Mouse (Mus musculus): ENCODE measurements around the gene Gm28305. TPM values are rescaled to one million over a fixed set of nuclear protein-coding genes. Genes with fewer than 3 reads are reported as not detected.
A peak's percentile ranks its signal among the peaks of the same experiment; 100 is the strongest.

Gene Gm28305
- polyA plus RNA-seq (2015; fragmentation: Nextera tagmentation; extraction: Ambion mirVana): not detected in 2 replicates

- H3K27ac ChIP-seq: no peak within 1 kb of the TSS
- ATAC-seq (ENCODE audit: insufficient number of reproducible peaks, low FRiP score, low TSS enrichment, low read depth): no peak
- H3K4me2 ChIP-seq: no peak within 1 kb of the TSS
- H3K4me1 ChIP-seq: no peaks in the 10 kb centered on the region
- no peaks in the 10 kb centered on the region for H3K9me3 ChIP-seq
- 59% methylated on average over 2 of the region's 2 CpGs for WGBS
- H3K27me3 ChIP-seq: no peaks in the 10 kb centered on the region
- no peak within 1 kb of the TSS for H3K4me3 ChIP-seq
- peaks cover 63% of the 10 kb centered on the region for H3K36me3 ChIP-seq
- no peak within 1 kb of the TSS for H3K9ac ChIP-seq
Observed at GRCm38 (mm10) chr9:104040362-104040761, at the start of gene Gm28305. Gm28305 (plus strand) TSS chr9:104040662.

GRCm38 (mm10) chr9:103996496-103996895 is 44.0 kb upstream of the Gm28305 start:
- Histone ChIP-seq H3K4me1 (peaks cover 1% of the 10 kb centered on the region; the same call in 1 of the 2 replicates), H3K27me3 (peaks cover 11% of the 10 kb centered on the region; the same call in 1 of the 2 replicates), H3K4me2 (no peak overlapping the region), H3K27ac (no peak overlapping the region), H3K9me3 (no peaks in the 10 kb centered on the region), H3K9ac (no peak overlapping the region), H3K4me3 (no peak overlapping the region), H3K36me3 (no peaks in the 10 kb centered on the region)
- WGBS: 6% methylated on average over 2 of the region's 2 CpGs
- no peak for ATAC-seq (ENCODE audit: insufficient number of reproducible peaks, low FRiP score, low TSS enrichment, low read depth)

GRCm38 (mm10) chr9:104000601-104001000 is 39.9 kb upstream of the Gm28305 start:
- no peak overlapping the region for H3K9ac ChIP-seq
- peaks cover 3% of the 10 kb centered on the region; the same call in 1 of the 2 replicates for H3K36me3 ChIP-seq
- peaks cover 11% of the 10 kb centered on the region; the same call in 1 of the 2 replicates for H3K27me3 ChIP-seq
- peaks cover 14% of the 10 kb centered on the region for H3K4me1 ChIP-seq
- ATAC-seq (ENCODE audit: insufficient number of reproducible peaks, low FRiP score, low TSS enrichment, low read depth): no peak
- H3K4me3 ChIP-seq: no peak overlapping the region
- WGBS: 58% methylated on average over 3 of the region's 3 CpGs
- H3K27ac ChIP-seq: no peak overlapping the region
- H3K4me2 ChIP-seq: no peak overlapping the region
- no peaks in the 10 kb centered on the region for H3K9me3 ChIP-seq

- H3K27me3 ChIP-seq: peaks cover 7% of the 10 kb centered on the region; the same call in 1 of the 2 replicates
- peak within 1 kb of the TSS; percentile 81 for H3K4me3 ChIP-seq
- ATAC-seq (ENCODE audit: insufficient number of reproducible peaks, low FRiP score, low TSS enrichment, low read depth): peak; percentile 99
- peaks cover 17% of the 10 kb centered on the region for H3K36me3 ChIP-seq
- H3K27ac ChIP-seq: peak within 1 kb of the TSS; percentile 93
- WGBS: under 1% methylated on average over 54 of the region's 55 CpGs
- H3K4me1 ChIP-seq: peaks cover 14% of the 10 kb centered on the region
- H3K4me2 ChIP-seq: peak within 1 kb of the TSS; percentile 69
- peak within 1 kb of the TSS; percentile 70 for H3K9ac ChIP-seq
- no peaks in the 10 kb centered on the region for H3K9me3 ChIP-seq
Observed at GRCm38 (mm10) chr9:104001921-104002859, 38.3 kb upstream of the Gm28305 start, which contains the start of gene Nphp3. Nphp3 (plus strand) TSS chr9:104002544.

- H3K4me2 ChIP-seq: peak overlapping the region; percentile 69
- peaks cover 20% of the 10 kb centered on the region for H3K36me3 ChIP-seq
- H3K9me3 ChIP-seq: no peaks in the 10 kb centered on the region
- H3K27me3 ChIP-seq: peaks cover 6% of the 10 kb centered on the region; the same call in 1 of the 2 replicates
- peak overlapping the region; percentile 70 for H3K9ac ChIP-seq
- peak overlapping the region; percentile 81 for H3K4me3 ChIP-seq
- H3K4me1 ChIP-seq: peaks cover 14% of the 10 kb centered on the region
- peak overlapping the region; percentile 93 for H3K27ac ChIP-seq
- peak; percentile 27 for ATAC-seq (ENCODE audit: insufficient number of reproducible peaks, low FRiP score, low TSS enrichment, low read depth)
- WGBS: 0% methylated on average over 37 of the region's 37 CpGs
Observed at GRCm38 (mm10) chr9:104002913-104003330, 37.5 kb upstream of the Gm28305 start.

GRCm38 (mm10) chr9:104014526-104014925 is 25.9 kb upstream of the Gm28305 start:
- peaks cover 70% of the 10 kb centered on the region for H3K36me3 ChIP-seq

GRCm38 (mm10) chr9:104021026-104021425 is 19.4 kb upstream of the Gm28305 start:
- H3K4me1 ChIP-seq: no peaks in the 10 kb centered on the region
- peaks cover 85% of the 10 kb centered on the region for H3K36me3 ChIP-seq
- no peak overlapping the region for H3K4me3 ChIP-seq
- H3K9ac ChIP-seq: no peak overlapping the region
- H3K27ac ChIP-seq: no peak overlapping the region
- no peaks in the 10 kb centered on the region for H3K27me3 ChIP-seq
- H3K9me3 ChIP-seq: no peaks in the 10 kb centered on the region
- H3K4me2 ChIP-seq: no peak overlapping the region
- WGBS: 92% methylated on average over 10 of the region's 10 CpGs
- no peak for ATAC-seq (ENCODE audit: insufficient number of reproducible peaks, low FRiP score, low TSS enrichment, low read depth)

More at GRCm38 (mm10) chr9:104014526-104014925, 25.9 kb upstream of the Gm28305 start:
- ATAC-seq (ENCODE audit: insufficient number of reproducible peaks, low FRiP score, low TSS enrichment, low read depth): no peak
- H3K27ac ChIP-seq: no peak overlapping the region
- H3K27me3 ChIP-seq: no peaks in the 10 kb centered on the region
- no peaks in the 10 kb centered on the region for H3K4me1 ChIP-seq
- no peaks in the 10 kb centered on the region for H3K9me3 ChIP-seq
- H3K9ac ChIP-seq: no peak overlapping the region
- H3K4me3 ChIP-seq: no peak overlapping the region
- no peak overlapping the region for H3K4me2 ChIP-seq
- WGBS: 80% methylated on average over 1 of the region's 1 CpGs

- no peak overlapping the region for H3K4me2 ChIP-seq
- H3K27ac ChIP-seq: no peak overlapping the region
- H3K9me3 ChIP-seq: no peaks in the 10 kb centered on the region
- H3K4me3 ChIP-seq: no peak overlapping the region
- peaks cover 65% of the 10 kb centered on the region for H3K36me3 ChIP-seq
- no peak for ATAC-seq (ENCODE audit: insufficient number of reproducible peaks, low FRiP score, low TSS enrichment, low read depth)
- H3K4me1 ChIP-seq: no peaks in the 10 kb centered on the region
- H3K27me3 ChIP-seq: no peaks in the 10 kb centered on the region
- H3K9ac ChIP-seq: no peak overlapping the region
- WGBS: 95% methylated on average over 8 of the region's 8 CpGs
Observed at GRCm38 (mm10) chr9:104027186-104027585, 13.3 kb upstream of the Gm28305 start.

- Histone ChIP-seq H3K27ac (no peak overlapping the region), H3K4me3 (no peak overlapping the region), H3K27me3 (no peaks in the 10 kb centered on the region), H3K9ac (no peak overlapping the region), H3K9me3 (no peaks in the 10 kb centered on the region), H3K4me2 (no peak overlapping the region), H3K36me3 (peaks cover 64% of the 10 kb centered on the region), H3K4me1 (no peaks in the 10 kb centered on the region)
- WGBS: 79% methylated on average over 11 of the region's 11 CpGs
- no peak for ATAC-seq (ENCODE audit: insufficient number of reproducible peaks, low FRiP score, low TSS enrichment, low read depth)
Observed at GRCm38 (mm10) chr9:104029861-104030260, 10.6 kb upstream of the Gm28305 start.

GRCm38 (mm10) chr9:104034231-104034630 is 6.2 kb upstream of the Gm28305 start:
- WGBS: 82% methylated on average over 8 of the region's 8 CpGs
- no peak overlapping the region for H3K4me3 ChIP-seq
- H3K27ac ChIP-seq: no peak overlapping the region
- H3K36me3 ChIP-seq: peaks cover 72% of the 10 kb centered on the region
- no peaks in the 10 kb centered on the region for H3K4me1 ChIP-seq
- H3K9ac ChIP-seq: no peak overlapping the region
- ATAC-seq (ENCODE audit: insufficient number of reproducible peaks, low FRiP score, low TSS enrichment, low read depth): no peak
- H3K27me3 ChIP-seq: no peaks in the 10 kb centered on the region
- no peak overlapping the region for H3K4me2 ChIP-seq
- H3K9me3 ChIP-seq: no peaks in the 10 kb centered on the region

- Histone ChIP-seq H3K36me3 (peaks cover 72% of the 10 kb centered on the region), H3K4me1 (no peaks in the 10 kb centered on the region), H3K4me2 (no peak overlapping the region), H3K9me3 (no peaks in the 10 kb centered on the region), H3K27ac (no peak overlapping the region), H3K27me3 (no peaks in the 10 kb centered on the region), H3K9ac (no peak overlapping the region), H3K4me3 (no peak overlapping the region)
- ATAC-seq (ENCODE audit: insufficient number of reproducible peaks, low FRiP score, low TSS enrichment, low read depth): no peak
- WGBS: 63% methylated on average over 6 of the region's 6 CpGs
Observed at GRCm38 (mm10) chr9:104034718-104035117, 5.7 kb upstream of the Gm28305 start.

Data from limb, embryonic 15.5 days (tissue).